Mouse (Mus musculus) liver, embryonic 15.5 days (tissue): Measurements from ENCODE around the gene Fam196a. TPM values are rescaled to one million over a fixed set of nuclear protein-coding genes. Genes with fewer than 3 reads are reported as not detected.
A peak's percentile ranks its signal among the peaks of the same experiment; 100 is the strongest.

Experiments used
- ATAC-seq: fragments of 200-750 bp; cut with Nextera tagmentation; 2 replicates; pipeline ENCODE4 v1.8.0; 2017; ENCODE audit warnings: moderate number of reproducible peaks, mild to moderate bottlenecking, moderate library complexity; ENCODE audit not compliant: insufficient read depth
- H3K27ac ChIP-seq: fragments of 300-500 bp; sonication (generic); replicated peaks from 2 replicates; pipeline ENCODE4 v1.5.1; 2015; ENCODE audit warnings: mild to moderate bottlenecking, inconsistent platforms
- H3K27me3 ChIP-seq: fragments of 300-500 bp; sonication (generic); 2 replicates; pipeline ENCODE4 v1.6.1; 2015; ENCODE audit warnings: mild to moderate bottlenecking, inconsistent platforms
- H3K36me3 ChIP-seq: fragments of 300-500 bp; sonication (generic); replicated peaks from 2 replicates; pipeline ENCODE4 v1.6.1; 2015; ENCODE audit warnings: moderate library complexity, mild to moderate bottlenecking, inconsistent platforms
- H3K4me1 ChIP-seq: fragments of 300-500 bp; sonication (generic); replicated peaks from 2 replicates; pipeline ENCODE4 v1.6.1; 2015; ENCODE audit warnings: inconsistent platforms
- H3K4me2 ChIP-seq: fragments of 300-500 bp; sonication (generic); 2 replicates; pipeline ENCODE4 v1.6.1; 2015; ENCODE audit warnings: moderate library complexity, mild to moderate bottlenecking, inconsistent platforms
- H3K4me3 ChIP-seq: fragments of 300-500 bp; sonication (generic); replicated peaks from 2 replicates; pipeline ENCODE4 v1.5.1; 2015; ENCODE audit warnings: mild to moderate bottlenecking, inconsistent platforms
- H3K9ac ChIP-seq: fragments of 300-500 bp; sonication (generic); 2 replicates; pipeline ENCODE4 v1.6.1; 2015; ENCODE audit warnings: moderate library complexity, mild to moderate bottlenecking, inconsistent platforms
- H3K9me3 ChIP-seq: fragments of 300-500 bp; sonication (generic); replicated peaks from 2 replicates; pipeline ENCODE4 v1.6.1; 2016; ENCODE audit warnings: inconsistent platforms
- WGBS: fragments of 180-500 bp; shearing (Covaris S2); methylation state at CpG from one replicate; pipeline ENCODE4 v1.1.7; 2015; ENCODE audit warnings: mixed read lengths; ENCODE audit not compliant: insufficient replicate concordance; 5-methylcytosine and 5-hydroxymethylcytosine counted together
- polyA plus RNA-seq: library from polyadenylated mRNA; unstranded; fragments of >200 nt; fragmentation: Nextera tagmentation; extraction: Ambion mirVana; gene quantifications from 2 replicates; pipeline ENCODE4 v1.2.1, GENCODE M21; 2015

Fam196a gene
- polyA plus RNA-seq, result 0.13 and 0.22 TPM in 2 replicates

DNA sequence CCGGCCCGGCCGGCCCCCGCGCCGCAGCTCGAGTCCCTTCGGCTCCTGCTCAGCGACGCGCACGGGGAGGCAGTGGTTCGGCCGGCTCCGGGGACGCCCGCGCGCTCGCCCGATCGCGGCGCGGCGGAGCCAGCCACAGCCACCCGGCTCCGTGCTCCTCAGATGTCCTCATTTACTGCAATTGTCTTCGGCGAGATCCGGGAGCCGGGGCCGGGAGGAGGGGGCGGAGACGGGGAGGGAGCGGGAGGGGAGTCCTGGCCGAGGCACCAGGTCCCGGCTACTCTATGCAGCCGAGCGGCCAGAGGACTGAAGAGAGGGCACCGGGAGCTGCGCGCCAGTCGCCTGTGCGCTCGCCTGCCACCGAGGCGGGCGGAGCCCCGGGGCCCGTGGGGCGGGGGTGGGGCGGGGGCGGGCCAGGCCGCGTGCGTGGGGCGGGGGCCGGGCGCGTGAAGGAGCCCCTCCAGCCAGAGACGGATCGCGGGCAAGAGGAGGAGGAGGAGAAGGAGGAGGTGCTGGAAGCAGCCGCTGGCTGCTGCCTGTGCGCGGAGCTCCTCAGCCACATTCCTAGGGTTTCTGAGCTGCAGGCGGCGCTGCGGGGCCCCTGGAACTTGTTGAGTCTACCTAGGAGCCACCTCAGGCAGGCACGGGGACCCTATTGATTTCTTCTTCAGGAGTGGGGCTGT lies at the start of gene Fam196a:
Gene Fam196a, minus strand, starts transcription at position 504 of the 683 bp plus-strand sequence.
- Histone ChIP-seq H3K4me1 (peaks cover 4% of the 10 kb centered on the region), H3K36me3 (no peaks in the 10 kb centered on the region), H3K27ac (no peak within 1 kb of the TSS), H3K4me2 (peak within 1 kb of the TSS; percentile 50), H3K9ac (no peak within 1 kb of the TSS), H3K27me3 (peaks cover 34% of the 10 kb centered on the region), H3K9me3 (no peaks in the 10 kb centered on the region), H3K4me3 (peak within 1 kb of the TSS; percentile 33)
- no peak for ATAC-seq
- 2% methylated on average over 69 of the region's 71 CpGs for WGBS

DNA sequence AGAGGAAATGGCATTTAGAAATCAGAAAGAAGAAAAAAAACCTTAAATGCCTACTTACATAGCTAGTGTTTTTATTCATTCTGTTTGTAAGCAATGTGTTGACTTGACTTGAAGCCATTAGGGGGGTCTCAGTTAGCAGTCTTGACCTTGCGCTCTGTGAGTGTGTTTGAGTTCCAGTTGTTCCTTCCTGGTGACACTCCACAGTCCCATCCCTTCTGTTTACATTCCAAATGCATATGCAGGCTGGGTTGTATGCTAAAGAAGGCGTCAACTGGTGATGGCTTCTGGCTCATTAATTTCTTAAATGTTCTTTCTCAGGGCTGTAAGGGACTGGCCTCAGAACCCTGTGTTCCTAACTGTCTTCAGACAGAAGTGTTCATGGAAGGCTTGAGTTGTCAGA lies 23.4 kb upstream of the Fam196a start:
- no peaks in the 10 kb centered on the region for H3K27me3 ChIP-seq

GRCm38 (mm10) chr7:134960871-134961270 lies 22.6 kb upstream of the Fam196a start:
- H3K27ac ChIP-seq, result no peak overlapping the region
- H3K9ac ChIP-seq, result no peak overlapping the region
- 44% methylated on average over 4 of the region's 4 CpGs for WGBS
- ATAC-seq, result no peak
- H3K4me3 ChIP-seq, result no peak overlapping the region
- H3K4me1 ChIP-seq, result no peaks in the 10 kb centered on the region
- no peaks in the 10 kb centered on the region for H3K36me3 ChIP-seq
- no peak overlapping the region for H3K4me2 ChIP-seq
- H3K27me3 ChIP-seq, result no peaks in the 10 kb centered on the region
- no peaks in the 10 kb centered on the region for H3K9me3 ChIP-seq

More for the DNA sequence above, 23.4 kb upstream of the Fam196a start:
- no peak overlapping the region for H3K9ac ChIP-seq
- H3K4me1 ChIP-seq, result no peaks in the 10 kb centered on the region
- H3K9me3 ChIP-seq, result no peaks in the 10 kb centered on the region
- WGBS, result 70% methylated on average over 2 of the region's 2 CpGs
- no peak overlapping the region for H3K27ac ChIP-seq
- H3K4me3 ChIP-seq, result no peak overlapping the region
- no peak for ATAC-seq
- no peaks in the 10 kb centered on the region for H3K36me3 ChIP-seq
- no peak overlapping the region for H3K4me2 ChIP-seq

DNA sequence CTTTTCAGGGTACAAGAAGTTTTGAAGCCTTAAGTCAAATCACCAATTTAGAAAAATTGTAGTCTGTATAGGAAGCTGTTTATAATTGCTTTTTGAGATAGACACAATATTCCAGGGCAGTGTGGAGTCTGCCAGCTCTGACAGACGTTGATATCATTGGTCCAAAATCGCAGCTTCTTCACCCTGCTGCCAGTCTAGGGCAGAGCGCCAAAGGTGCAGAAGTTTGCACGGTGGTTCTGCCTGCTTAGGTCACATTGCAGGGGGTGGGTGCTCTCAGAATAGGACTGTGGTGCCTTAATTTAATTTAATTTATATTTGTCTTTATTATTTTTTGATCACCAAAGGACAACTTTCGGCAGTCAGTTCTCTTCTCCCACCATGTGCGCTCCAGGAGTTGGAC lies 20.9 kb upstream of the Fam196a start:
- Histone ChIP-seq H3K27ac (no peak overlapping the region), H3K4me2 (no peak overlapping the region), H3K36me3 (no peaks in the 10 kb centered on the region), H3K4me1 (no peaks in the 10 kb centered on the region), H3K9me3 (no peaks in the 10 kb centered on the region), H3K27me3 (no peaks in the 10 kb centered on the region), H3K4me3 (no peak overlapping the region), H3K9ac (no peak overlapping the region)
- no peak for ATAC-seq
- 71% methylated on average over 6 of the region's 6 CpGs for WGBS

DNA sequence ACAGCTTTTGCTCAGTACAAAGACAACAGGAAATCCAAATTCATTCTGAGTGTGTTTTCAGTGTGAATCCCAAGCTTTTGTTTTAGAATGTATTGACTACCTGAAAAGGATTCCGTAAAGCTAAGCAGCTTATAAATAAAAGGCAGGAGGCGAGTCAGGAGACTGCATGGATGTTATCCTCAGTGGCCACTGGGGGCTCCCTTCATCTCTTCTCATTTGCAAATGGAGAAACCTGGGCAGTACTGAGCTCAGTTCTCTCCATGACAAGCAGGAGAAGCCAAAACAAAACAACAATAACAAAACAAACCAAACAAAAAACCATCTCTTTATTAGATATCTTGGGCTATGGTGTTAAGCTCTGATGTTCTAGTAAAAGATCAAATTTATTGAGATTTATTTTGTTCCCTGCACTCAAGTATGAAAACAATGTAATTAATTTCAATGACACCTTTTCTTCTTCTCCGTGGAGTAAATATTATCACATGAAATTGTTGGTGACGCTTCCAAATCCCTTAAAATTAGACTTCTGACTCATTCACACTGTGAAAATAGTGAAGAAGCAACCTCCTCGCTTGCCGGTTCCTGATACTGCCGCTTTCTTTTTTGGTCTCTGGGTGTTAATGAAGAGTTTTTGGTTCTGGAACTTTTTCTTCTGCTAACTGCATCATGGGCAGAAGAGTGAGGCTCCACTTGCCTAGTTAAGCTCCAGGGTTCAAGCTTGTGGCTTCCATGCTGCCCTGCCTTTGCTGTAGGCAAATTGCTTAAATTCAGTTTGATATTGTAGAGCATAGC lies 7.9 kb upstream of the Fam196a start:
- no peak for ATAC-seq
- Histone ChIP-seq H3K27me3 (no peaks in the 10 kb centered on the region), H3K9ac (no peak overlapping the region), H3K27ac (no peak overlapping the region), H3K4me2 (no peak overlapping the region), H3K9me3 (no peaks in the 10 kb centered on the region), H3K36me3 (no peaks in the 10 kb centered on the region), H3K4me3 (no peak overlapping the region), H3K4me1 (no peaks in the 10 kb centered on the region)
- WGBS, result 62% methylated on average over 7 of the region's 7 CpGs

DNA sequence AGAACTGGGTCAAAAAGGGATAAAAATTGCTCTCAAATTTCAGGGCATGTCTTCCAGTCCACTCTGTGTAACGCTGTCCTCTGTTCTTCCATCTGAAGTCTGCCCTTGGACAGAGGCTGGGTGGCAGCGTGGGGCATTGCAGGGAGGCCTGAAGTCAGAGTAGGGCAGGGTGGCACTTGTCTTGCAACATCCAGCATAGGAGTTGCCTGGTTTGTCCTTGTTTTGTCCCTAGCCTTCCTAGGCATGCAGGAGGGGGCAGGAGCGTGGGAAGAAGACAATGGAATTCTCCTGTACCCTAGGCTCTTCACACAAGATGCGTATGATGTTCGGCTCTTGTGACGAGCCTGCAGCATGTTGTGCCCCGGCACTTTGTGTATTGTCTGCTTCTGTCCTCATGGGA lies 5.5 kb upstream of the Fam196a start:
- H3K36me3 ChIP-seq, result no peaks in the 10 kb centered on the region
- no peak for ATAC-seq
- 64% methylated on average over 7 of the region's 7 CpGs for WGBS
- H3K9ac ChIP-seq, result no peak overlapping the region
- H3K9me3 ChIP-seq, result no peaks in the 10 kb centered on the region
- H3K4me2 ChIP-seq, result no peak overlapping the region
- H3K27me3 ChIP-seq, result peaks cover 10% of the 10 kb centered on the region
- no peaks in the 10 kb centered on the region for H3K4me1 ChIP-seq
- H3K27ac ChIP-seq, result no peak overlapping the region
- H3K4me3 ChIP-seq, result no peak overlapping the region

DNA sequence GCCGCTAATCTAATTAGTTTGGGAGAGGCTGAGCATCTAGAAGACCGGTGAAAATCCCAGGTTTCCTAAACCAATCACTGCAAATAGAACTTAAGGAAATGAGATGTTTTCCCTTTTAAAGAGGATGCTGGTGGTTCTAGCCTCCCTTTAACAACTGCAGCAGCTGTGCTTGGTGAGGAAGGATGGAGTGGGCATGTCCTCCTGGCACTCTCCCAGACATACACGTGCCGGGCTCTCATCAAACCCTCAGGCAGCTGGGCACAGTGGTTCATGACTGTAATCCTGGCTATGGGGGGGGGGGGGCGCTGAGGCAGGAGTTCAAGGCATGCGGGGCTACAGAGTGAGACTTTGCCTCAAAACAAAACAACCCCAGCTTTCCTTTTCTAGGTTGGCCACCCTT lies 4.8 kb upstream of the Fam196a start:
- no peak for ATAC-seq
- 62% methylated on average over 6 of the region's 6 CpGs for WGBS

GRCm38 (mm10) chr7:134941891-134942290 lies 3.7 kb upstream of the Fam196a start:
- no peak overlapping the region for H3K27ac ChIP-seq
- H3K4me1 ChIP-seq, result peaks cover 4% of the 10 kb centered on the region
- no peak overlapping the region for H3K4me3 ChIP-seq
- H3K9ac ChIP-seq, result no peak overlapping the region
- H3K27me3 ChIP-seq, result peaks cover 28% of the 10 kb centered on the region
- no peaks in the 10 kb centered on the region for H3K9me3 ChIP-seq
- H3K36me3 ChIP-seq, result no peaks in the 10 kb centered on the region
- 67% methylated on average over 6 of the region's 6 CpGs for WGBS
- ATAC-seq, result no peak
- no peak overlapping the region for H3K4me2 ChIP-seq

More for the DNA sequence above, 4.8 kb upstream of the Fam196a start:
- Histone ChIP-seq H3K4me1 (no peaks in the 10 kb centered on the region), H3K36me3 (no peaks in the 10 kb centered on the region), H3K27me3 (peaks cover 16% of the 10 kb centered on the region), H3K4me3 (no peak overlapping the region), H3K27ac (no peak overlapping the region), H3K4me2 (no peak overlapping the region), H3K9me3 (no peaks in the 10 kb centered on the region), H3K9ac (no peak overlapping the region)

- H3K27ac ChIP-seq, result no peak overlapping the region
- H3K4me2 ChIP-seq, result peak overlapping the region; percentile 50
- peaks cover 4% of the 10 kb centered on the region for H3K4me1 ChIP-seq
- H3K9me3 ChIP-seq, result no peaks in the 10 kb centered on the region
- peaks cover 34% of the 10 kb centered on the region for H3K27me3 ChIP-seq
- H3K36me3 ChIP-seq, result no peaks in the 10 kb centered on the region
- ATAC-seq, result no peak
- H3K9ac ChIP-seq, result no peak overlapping the region
- WGBS, result 2% methylated on average over 37 of the region's 37 CpGs
- H3K4me3 ChIP-seq, result peak overlapping the region; percentile 33
These were observed 731 bp downstream of the Fam196a start for GRCm38 (mm10) chr7:134937471-134937926.

DNA sequence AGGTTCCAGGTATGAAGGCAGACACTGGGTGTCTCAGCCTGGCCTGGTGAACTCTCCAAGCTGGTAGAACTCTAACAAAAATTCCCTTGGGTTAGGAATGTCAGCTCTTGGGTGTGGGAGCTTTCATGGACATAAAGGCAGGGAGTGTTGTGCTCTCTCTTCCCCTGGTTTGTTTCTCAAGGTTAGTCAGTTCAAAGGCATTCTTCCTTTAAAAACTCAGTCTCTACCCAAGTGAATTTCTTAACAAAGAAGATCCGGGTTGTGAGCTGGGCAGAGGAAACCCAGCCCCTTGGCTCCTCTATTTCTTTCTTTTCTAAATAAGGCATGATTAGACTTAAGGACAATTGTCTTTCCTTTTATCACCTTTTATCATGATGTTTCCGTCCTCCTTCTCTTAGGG lies 6.3 kb downstream of the Fam196a start:
- Histone ChIP-seq H3K4me2 (no peak overlapping the region), H3K4me3 (no peak overlapping the region), H3K9ac (no peak overlapping the region), H3K36me3 (no peaks in the 10 kb centered on the region), H3K9me3 (no peaks in the 10 kb centered on the region), H3K4me1 (no peaks in the 10 kb centered on the region), H3K27ac (no peak overlapping the region), H3K27me3 (peaks cover 7% of the 10 kb centered on the region)
- no peak for ATAC-seq
- 47% methylated on average over 2 of the region's 2 CpGs for WGBS

DNA sequence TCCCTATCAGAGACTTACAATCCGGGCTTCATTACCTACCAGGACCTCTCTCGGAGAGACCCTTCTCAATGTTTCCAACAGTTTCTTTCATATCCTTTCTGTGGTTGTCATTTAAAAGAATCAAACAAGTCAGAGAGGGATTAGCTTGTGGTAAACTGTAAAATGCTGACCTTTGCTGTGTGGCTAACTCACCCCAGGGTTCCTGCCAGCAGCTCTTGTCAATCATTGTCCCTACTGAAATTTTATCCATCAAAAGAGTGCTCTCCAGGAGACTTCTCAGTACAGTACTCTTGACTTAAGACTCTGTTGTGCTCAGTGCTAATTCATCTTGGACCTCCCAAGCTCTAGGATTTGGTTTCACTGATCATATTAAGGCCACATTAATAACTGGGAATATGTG lies 36.2 kb downstream of the Fam196a start:
- 68% methylated on average over 2 of the region's 2 CpGs for WGBS
- H3K27ac ChIP-seq, result no peak overlapping the region
- no peak overlapping the region for H3K4me2 ChIP-seq
- H3K9ac ChIP-seq, result no peak overlapping the region
- no peaks in the 10 kb centered on the region for H3K4me1 ChIP-seq
- H3K36me3 ChIP-seq, result no peaks in the 10 kb centered on the region
- no peaks in the 10 kb centered on the region for H3K9me3 ChIP-seq
- H3K4me3 ChIP-seq, result no peak overlapping the region
- H3K27me3 ChIP-seq, result no peaks in the 10 kb centered on the region
- no peak for ATAC-seq
